Mouse (Mus musculus) right cerebral cortex, postnatal 36 days (tissue): ENCODE results near the gene Hddc3.
"Not testable (repeated sequence)": the region's sequence is repeated elsewhere in the genome, so short reads cannot be mapped to it uniquely, and the experiment has no call there.

Experiments
- DNase-seq, 2 experiments: peaks; one replicate each; pipeline ENCODE4 v3.0.0; 2022; ENCODE audit warnings: low spot score in 2 of 2, mixed read lengths in 1 of 2

Hddc3 gene

GRCm38 (mm10) chr7:80369967-80370431, 27.1 kb downstream of the Hddc3 start:
- no peak for DNase-seq

DNA sequence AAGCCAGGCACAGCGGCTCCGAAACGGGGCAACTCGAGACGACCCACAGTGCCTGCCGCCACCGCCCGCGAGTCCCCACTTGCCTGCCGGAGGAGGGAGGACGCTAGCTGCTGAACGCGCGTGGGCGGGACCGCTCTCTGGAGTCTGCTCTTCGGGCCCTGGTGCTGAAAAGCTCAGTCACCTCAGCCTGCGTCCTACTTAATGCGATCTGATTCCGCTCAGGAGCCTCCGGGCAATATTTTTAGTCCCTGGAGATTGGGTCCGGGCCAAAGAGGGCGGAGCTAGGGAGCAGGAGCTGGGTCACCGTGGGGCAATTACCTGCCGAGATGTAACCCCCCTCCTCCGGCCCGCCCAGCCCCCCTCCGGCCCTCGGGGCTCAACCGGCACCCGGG, 27.7 kb downstream of the Hddc3 start:
- DNase-seq: peak; percentile 75 to 83

GRCm38 (mm10) chr7:80371041-80371751, 28.3 kb downstream of the Hddc3 start, which contains the start of gene Man2a2:
Man2a2 (minus strand) TSS chr7:80371375.
- DNase-seq: peak; percentile 45 to 46

- DNase-seq: no peak
These were observed 29.3 kb downstream of the Hddc3 start for GRCm38 (mm10) chr7:80372166-80372565.

GRCm38 (mm10) chr7:80372667-80373066, 29.8 kb downstream of the Hddc3 start:
- DNase-seq: no peak

- no peak for DNase-seq
These were observed 30.4 kb downstream of the Hddc3 start for GRCm38 (mm10) chr7:80373352-80373751.

DNA sequence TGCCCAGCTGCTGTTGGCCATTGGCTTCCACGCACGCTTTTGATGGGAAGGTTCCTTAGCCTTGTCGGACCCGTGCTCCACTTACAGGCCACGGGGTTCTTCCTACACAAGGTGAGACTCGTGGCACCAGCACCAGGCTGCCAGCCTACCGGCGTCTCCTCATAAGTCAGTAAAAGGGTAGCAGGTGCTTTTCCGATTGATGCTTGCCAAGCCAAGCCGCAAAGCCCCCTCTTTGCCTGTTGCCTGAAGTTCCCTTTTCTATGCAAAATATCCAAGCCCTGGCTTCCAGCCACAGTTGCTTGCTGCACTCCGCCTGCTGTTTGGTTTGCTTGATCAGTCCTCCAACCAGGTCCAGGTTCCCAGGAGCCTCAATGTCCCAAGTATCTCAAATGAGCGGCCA, 30.9 kb downstream of the Hddc3 start:
- no peak for DNase-seq

DNA sequence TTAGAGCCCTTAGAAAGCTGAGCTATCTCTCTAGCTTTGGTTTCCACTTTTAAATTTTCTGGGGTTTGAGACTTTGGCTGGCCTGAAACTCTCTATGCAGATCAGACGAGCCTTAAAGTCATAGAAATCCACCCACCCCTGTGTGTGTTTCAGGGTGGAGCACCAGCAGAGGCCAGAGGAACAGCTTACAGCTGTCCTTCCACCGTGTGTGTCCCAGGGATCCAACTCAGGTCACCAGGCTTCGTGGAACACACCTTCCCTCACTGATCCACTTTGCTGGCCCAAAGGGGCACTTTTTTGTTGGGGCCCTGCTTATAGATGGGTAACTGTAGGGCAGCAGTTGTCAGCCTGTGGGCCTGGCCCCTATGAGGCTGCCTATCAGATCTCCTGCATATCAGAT, 31.4 kb downstream of the Hddc3 start:
- DNase-seq: no peak

DNA sequence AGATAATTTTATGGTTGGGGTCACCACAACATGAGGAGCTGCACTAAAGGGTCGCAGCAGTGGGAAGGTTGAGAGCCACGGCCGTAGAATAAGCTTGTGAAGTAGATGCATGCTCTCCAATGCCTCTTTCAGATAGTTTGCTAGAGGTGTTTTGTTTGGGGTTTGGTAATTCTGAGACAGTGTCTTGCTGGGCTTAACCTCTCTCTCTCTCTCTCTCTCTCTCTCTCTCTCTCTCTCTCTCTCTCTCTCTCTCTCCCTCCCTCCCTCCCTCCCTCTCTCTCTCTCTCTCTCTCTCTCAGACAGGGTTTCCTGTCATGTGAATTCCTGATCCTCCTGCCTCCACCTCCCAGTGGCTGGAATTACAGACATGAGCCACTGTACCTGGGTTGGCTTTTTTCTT, 31.8 kb downstream of the Hddc3 start:
- no peak for DNase-seq

DNA sequence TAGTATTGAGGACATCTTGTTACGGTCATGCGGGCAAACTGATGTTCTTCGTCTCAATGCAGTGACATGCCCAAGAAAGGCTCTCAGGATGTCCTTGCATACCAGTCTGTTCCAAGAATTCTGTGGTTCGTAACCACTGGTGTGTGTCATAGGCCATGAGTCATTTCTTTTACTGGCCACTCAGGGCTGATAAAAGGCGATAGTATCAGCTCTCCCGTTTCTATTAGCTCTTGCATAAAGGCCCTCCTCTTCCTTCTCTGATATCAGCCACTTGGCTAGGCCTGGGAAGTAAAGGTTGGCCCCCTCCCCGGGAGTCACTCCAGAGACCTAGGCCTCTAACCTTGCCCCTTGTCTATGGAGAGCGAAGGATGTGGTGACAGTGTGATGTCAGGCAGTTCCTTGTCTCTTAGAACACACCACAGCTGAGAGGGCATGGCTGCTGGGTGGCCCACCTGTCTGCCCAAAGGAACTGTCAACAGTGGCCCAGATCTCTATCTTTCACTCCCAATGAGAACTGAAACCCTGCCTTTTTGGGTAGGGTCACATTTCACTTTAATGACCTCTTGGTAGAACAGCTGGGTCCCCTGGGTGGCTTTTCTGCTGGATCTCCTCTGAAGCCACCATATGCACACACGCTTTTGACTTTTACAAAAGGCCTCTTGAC, 32.6 kb downstream of the Hddc3 start:
- DNase-seq: no peak

- DNase-seq: no peak
These were observed 33.3 kb downstream of the Hddc3 start for GRCm38 (mm10) chr7:80376192-80376591.

GRCm38 (mm10) chr7:80377471-80377870, 34.6 kb downstream of the Hddc3 start:
- DNase-seq: no peak

GRCm38 (mm10) chr7:80379531-80379930, 36.6 kb downstream of the Hddc3 start:
- no peak for DNase-seq

- DNase-seq: no peak
These were observed 40.0 kb downstream of the Hddc3 start for GRCm38 (mm10) chr7:80382919-80383318.

DNA sequence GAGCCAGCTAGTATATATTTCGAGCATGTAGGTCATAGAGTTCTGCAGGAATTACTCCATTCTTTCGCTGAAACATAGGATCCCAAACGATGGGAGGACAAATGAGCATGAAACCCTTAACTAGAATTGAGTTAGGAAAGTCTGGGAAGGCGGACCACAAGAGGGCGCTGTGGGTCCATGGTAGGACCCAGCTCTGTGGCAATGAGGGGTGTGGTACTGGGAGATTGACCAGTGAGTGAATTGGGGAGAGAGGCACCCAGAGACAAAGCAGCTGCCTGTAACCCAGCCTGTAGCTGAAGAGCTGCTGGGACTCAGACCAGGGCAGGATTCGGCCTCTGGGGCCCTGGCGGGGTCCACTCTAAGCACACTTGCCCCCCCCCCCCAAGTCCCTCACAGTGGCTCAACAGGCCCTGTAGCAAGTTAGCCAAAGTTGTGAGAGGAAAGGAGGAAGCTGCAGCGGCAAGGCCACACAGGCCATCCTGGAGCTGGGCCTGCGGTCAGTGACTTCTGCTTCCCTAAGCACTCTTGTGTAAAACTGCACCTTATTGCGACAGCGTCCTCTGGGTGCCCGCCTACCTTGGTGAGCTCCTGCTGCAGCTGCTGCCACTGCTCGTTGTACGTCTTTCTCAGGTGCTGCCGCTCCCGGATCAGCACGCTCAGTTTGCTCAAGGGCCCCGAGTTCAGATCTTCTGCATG, 43.5 kb downstream of the Hddc3 start:
- DNase-seq: peak; percentile 65 to 77

- DNase-seq: no peak
These were observed 44.2 kb downstream of the Hddc3 start for GRCm38 (mm10) chr7:80387033-80387632.

DNA sequence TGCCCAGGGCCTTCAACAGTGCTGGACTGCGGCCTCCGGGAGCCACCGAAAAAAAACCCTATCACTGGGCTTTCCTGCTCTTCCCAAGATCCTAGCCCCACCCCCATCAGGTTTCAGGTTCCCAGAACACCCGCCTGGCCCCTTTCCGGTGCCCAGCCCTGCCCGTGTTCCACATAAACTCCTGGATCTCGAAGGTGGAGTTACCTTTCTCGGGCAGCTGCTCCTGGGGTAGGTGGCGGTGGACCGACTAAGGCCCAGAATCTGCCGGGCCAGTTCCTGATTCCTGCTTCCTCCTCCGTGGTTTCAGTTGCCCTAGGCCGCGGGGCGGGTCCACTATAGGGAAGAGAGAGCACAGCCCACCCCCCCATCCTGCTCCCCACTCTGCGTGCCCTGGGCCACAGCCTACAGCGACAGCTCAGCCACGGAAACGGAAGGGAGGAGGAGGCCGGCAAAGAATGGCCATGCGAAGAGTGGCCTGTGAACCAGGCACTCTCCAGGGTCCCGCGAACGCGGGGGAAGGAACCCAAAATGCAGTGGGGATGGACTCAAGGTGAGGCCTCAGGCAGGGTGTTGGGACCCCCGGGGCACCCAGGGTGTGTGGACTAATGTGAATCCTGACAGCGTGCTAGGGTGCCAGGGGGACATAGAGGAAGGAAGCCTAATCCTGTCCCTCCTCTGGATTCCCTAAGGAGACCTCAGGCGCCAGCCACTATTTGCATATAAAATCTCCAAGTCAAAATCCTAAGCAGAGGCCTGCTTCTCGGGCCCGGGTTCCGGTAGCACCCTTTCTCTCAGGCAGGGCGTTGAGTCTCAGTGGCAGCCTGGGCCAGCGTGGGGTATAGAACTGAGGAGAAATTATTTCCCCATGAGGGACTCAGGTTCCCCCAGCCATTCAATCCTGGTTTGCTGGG, 45.0 kb downstream of the Hddc3 start, which contains the start of gene Fes:
TSS of gene Fes (minus strand) at position 314 of the 911 bp plus-strand sequence.
- DNase-seq: no peak

- no peak for DNase-seq
These were observed 49.2 kb downstream of the Hddc3 start for GRCm38 (mm10) chr7:80392119-80392518.

- DNase-seq: no peak
These were observed 51.7 kb downstream of the Hddc3 start for GRCm38 (mm10) chr7:80394600-80394999.

- DNase-seq: not testable (repeated sequence)
These were observed 53.5 kb downstream of the Hddc3 start for GRCm38 (mm10) chr7:80396427-80396826.

GRCm38 (mm10) chr7:80397986-80398385, 55.1 kb downstream of the Hddc3 start:
- DNase-seq: peak; percentile 57 to 71
